Mouse (Mus musculus): Measurements from ENCODE around the gene Timp4. TPM values are rescaled to one million over a fixed set of nuclear protein-coding genes. Genes with fewer than 3 reads are reported as not detected.
"Not testable (repeated sequence)": the region's sequence is repeated elsewhere in the genome, so short reads cannot be mapped to it uniquely, and the experiment has no call there.

Timp4 gene
- polyA plus RNA-seq, 1 experiment from 2014 or later = 0.55 TPM

- Histone ChIP-seq H3K9me3 (ENCODE audit: control insufficient read depth, low read length) (no peaks in the 10 kb centered on the region), H3K4me2 (ENCODE audit: low read depth, low read length) (no peak overlapping the region), H3K4me3 (ENCODE audit: low read length) (no peak overlapping the region), H3K27me3 (replicated peaks; ENCODE audit: control insufficient read depth, insufficient read depth, low read length) (no peaks in the 10 kb centered on the region), H3K27ac (ENCODE audit: low read length) (no peak overlapping the region), H3K36me3 (ENCODE audit: control insufficient read depth, insufficient read depth, low read length) (no peaks in the 10 kb centered on the region), H3K9ac (ENCODE audit: low read depth, low read length) (no peak overlapping the region), H3K4me1 (ENCODE audit: control insufficient read depth, insufficient read depth, low read length) (no peaks in the 10 kb centered on the region)
- no peak for ATAC-seq
- 64% methylated on average over 3 of the region's 3 CpGs for WGBS
Measured at GRCm38 (mm10) chr6:115241131-115241699, 10.8 kb downstream of the Timp4 start.

- not testable (repeated sequence) for H3K4me3 ChIP-seq (ENCODE audit: low read length)
Measured at GRCm38 (mm10) chr6:115240431-115240830, 11.6 kb downstream of the Timp4 start.

GRCm38 (mm10) chr6:115239335-115239734, 12.7 kb downstream of the Timp4 start:
- H3K9me3 ChIP-seq (ENCODE audit: control insufficient read depth, low read length) = no peaks in the 10 kb centered on the region
- no peaks in the 10 kb centered on the region for H3K27me3 ChIP-seq (replicated peaks; ENCODE audit: control insufficient read depth, insufficient read depth, low read length)
- H3K4me1 ChIP-seq (ENCODE audit: control insufficient read depth, insufficient read depth, low read length) = no peaks in the 10 kb centered on the region
- WGBS = 83% methylated on average over 7 of the region's 7 CpGs
- no peak overlapping the region for H3K4me3 ChIP-seq (ENCODE audit: low read length)
- ATAC-seq = no peak
- H3K27ac ChIP-seq (ENCODE audit: low read length) = no peak overlapping the region
- no peaks in the 10 kb centered on the region for H3K36me3 ChIP-seq (ENCODE audit: control insufficient read depth, insufficient read depth, low read length)
- H3K9ac ChIP-seq (ENCODE audit: low read depth, low read length) = no peak overlapping the region
- H3K4me2 ChIP-seq (ENCODE audit: low read depth, low read length) = no peak overlapping the region

More at GRCm38 (mm10) chr6:115240431-115240830, 11.6 kb downstream of the Timp4 start:
- 40% methylated on average over 2 of the region's 2 CpGs for WGBS
- not testable (repeated sequence) for H3K27ac ChIP-seq (ENCODE audit: low read length); H3K9ac ChIP-seq (ENCODE audit: low read depth, low read length); H3K4me2 ChIP-seq (ENCODE audit: low read depth, low read length); H3K27me3 ChIP-seq (replicated peaks; ENCODE audit: control insufficient read depth, insufficient read depth, low read length); H3K4me1 ChIP-seq (ENCODE audit: control insufficient read depth, insufficient read depth, low read length); ATAC-seq; H3K36me3 ChIP-seq (ENCODE audit: control insufficient read depth, insufficient read depth, low read length); H3K9me3 ChIP-seq (ENCODE audit: control insufficient read depth, low read length)

- H3K27ac ChIP-seq (ENCODE audit: low read length) = no peak overlapping the region
- no peak overlapping the region for H3K4me2 ChIP-seq (ENCODE audit: low read depth, low read length)
- no peaks in the 10 kb centered on the region for H3K27me3 ChIP-seq (replicated peaks; ENCODE audit: control insufficient read depth, insufficient read depth, low read length)
- H3K9me3 ChIP-seq (ENCODE audit: control insufficient read depth, low read length) = no peaks in the 10 kb centered on the region
- no peak overlapping the region for H3K4me3 ChIP-seq (ENCODE audit: low read length)
- H3K4me1 ChIP-seq (ENCODE audit: control insufficient read depth, insufficient read depth, low read length) = no peaks in the 10 kb centered on the region
- H3K9ac ChIP-seq (ENCODE audit: low read depth, low read length) = no peak overlapping the region
- H3K36me3 ChIP-seq (ENCODE audit: control insufficient read depth, insufficient read depth, low read length) = no peaks in the 10 kb centered on the region
- 87% methylated on average over 9 of the region's 9 CpGs for WGBS
- ATAC-seq = no peak
Measured at GRCm38 (mm10) chr6:115238031-115239027, 13.7 kb downstream of the Timp4 start.

- H3K9ac ChIP-seq (ENCODE audit: low read depth, low read length) = no peak overlapping the region
- no peak overlapping the region for H3K4me2 ChIP-seq (ENCODE audit: low read depth, low read length)
- no peaks in the 10 kb centered on the region for H3K4me1 ChIP-seq (ENCODE audit: control insufficient read depth, insufficient read depth, low read length)
- H3K27ac ChIP-seq (ENCODE audit: low read length) = no peak overlapping the region
- no peak overlapping the region for H3K4me3 ChIP-seq (ENCODE audit: low read length)
- H3K9me3 ChIP-seq (ENCODE audit: control insufficient read depth, low read length) = no peaks in the 10 kb centered on the region
- WGBS = 74% methylated on average over 1 of the region's 1 CpGs
- H3K27me3 ChIP-seq (replicated peaks; ENCODE audit: control insufficient read depth, insufficient read depth, low read length) = no peaks in the 10 kb centered on the region
- H3K36me3 ChIP-seq (ENCODE audit: control insufficient read depth, insufficient read depth, low read length) = no peaks in the 10 kb centered on the region
- ATAC-seq = no peak
Measured at GRCm38 (mm10) chr6:115232562-115232961, 19.4 kb downstream of the Timp4 start.

GRCm38 (mm10) chr6:115231836-115232235, 20.2 kb downstream of the Timp4 start:
- Histone ChIP-seq H3K9ac (ENCODE audit: low read depth, low read length) (no peak overlapping the region), H3K27ac (ENCODE audit: low read length) (no peak overlapping the region), H3K36me3 (ENCODE audit: control insufficient read depth, insufficient read depth, low read length) (no peaks in the 10 kb centered on the region), H3K9me3 (ENCODE audit: control insufficient read depth, low read length) (no peaks in the 10 kb centered on the region), H3K4me1 (ENCODE audit: control insufficient read depth, insufficient read depth, low read length) (no peaks in the 10 kb centered on the region), H3K4me3 (ENCODE audit: low read length) (no peak overlapping the region), H3K4me2 (ENCODE audit: low read depth, low read length) (no peak overlapping the region), H3K27me3 (replicated peaks; ENCODE audit: control insufficient read depth, insufficient read depth, low read length) (no peaks in the 10 kb centered on the region)
- 67% methylated on average over 4 of the region's 4 CpGs for WGBS
- no peak for ATAC-seq

GRCm38 (mm10) chr6:115230557-115230956, 21.4 kb downstream of the Timp4 start:
- H3K4me2 ChIP-seq (ENCODE audit: low read depth, low read length) = no peak overlapping the region
- H3K27me3 ChIP-seq (replicated peaks; ENCODE audit: control insufficient read depth, insufficient read depth, low read length) = no peaks in the 10 kb centered on the region
- H3K27ac ChIP-seq (ENCODE audit: low read length) = no peak overlapping the region
- no peaks in the 10 kb centered on the region for H3K9me3 ChIP-seq (ENCODE audit: control insufficient read depth, low read length)
- no peak overlapping the region for H3K4me3 ChIP-seq (ENCODE audit: low read length)
- no peak overlapping the region for H3K9ac ChIP-seq (ENCODE audit: low read depth, low read length)
- ATAC-seq = no peak
- H3K36me3 ChIP-seq (ENCODE audit: control insufficient read depth, insufficient read depth, low read length) = no peaks in the 10 kb centered on the region
- whole genome bisulfite sequencing = 70% methylated on average over 3 of the region's 3 CpGs
- H3K4me1 ChIP-seq (ENCODE audit: control insufficient read depth, insufficient read depth, low read length) = no peaks in the 10 kb centered on the region

- Histone ChIP-seq H3K9ac (ENCODE audit: low read depth, low read length) (no peak overlapping the region), H3K9me3 (ENCODE audit: control insufficient read depth, low read length) (no peaks in the 10 kb centered on the region), H3K36me3 (ENCODE audit: control insufficient read depth, insufficient read depth, low read length) (no peaks in the 10 kb centered on the region), H3K4me3 (ENCODE audit: low read length) (no peak overlapping the region), H3K27me3 (replicated peaks; ENCODE audit: control insufficient read depth, insufficient read depth, low read length) (no peaks in the 10 kb centered on the region), H3K4me2 (ENCODE audit: low read depth, low read length) (no peak overlapping the region), H3K4me1 (ENCODE audit: control insufficient read depth, insufficient read depth, low read length) (no peaks in the 10 kb centered on the region), H3K27ac (ENCODE audit: low read length) (no peak overlapping the region)
- WGBS = 0% methylated on average over 2 of the region's 2 CpGs
- ATAC-seq = peak; percentile 50; the same call in 1 of the 2 replicates
Measured at GRCm38 (mm10) chr6:115227529-115227928, 24.5 kb downstream of the Timp4 start.

GRCm38 (mm10) chr6:115227043-115227442, 25.0 kb downstream of the Timp4 start, which contains the start of gene Gm17482:
Gene Gm17482, plus strand, starts transcription at chr6:115227343.
- Histone ChIP-seq H3K9ac (ENCODE audit: low read depth, low read length) (no peak within 1 kb of the TSS), H3K36me3 (ENCODE audit: control insufficient read depth, insufficient read depth, low read length) (no peaks in the 10 kb centered on the region), H3K4me3 (ENCODE audit: low read length) (no peak within 1 kb of the TSS), H3K27me3 (replicated peaks; ENCODE audit: control insufficient read depth, insufficient read depth, low read length) (no peaks in the 10 kb centered on the region), H3K4me2 (ENCODE audit: low read depth, low read length) (no peak within 1 kb of the TSS), H3K27ac (ENCODE audit: low read length) (no peak within 1 kb of the TSS), H3K4me1 (ENCODE audit: control insufficient read depth, insufficient read depth, low read length) (no peaks in the 10 kb centered on the region), H3K9me3 (ENCODE audit: control insufficient read depth, low read length) (no peaks in the 10 kb centered on the region)
- ATAC-seq = no peak
- WGBS = 69% methylated on average over 4 of the region's 4 CpGs

All from intestine, embryonic 16.5 days (tissue).